Mouse (Mus musculus): ENCODE measurements around the gene Trabd2b. TPM values are rescaled to one million over a fixed set of nuclear protein-coding genes. Genes with fewer than 3 reads are reported as not detected.

The Trabd2b gene
- total and polyA plus RNA-seq, 2 experiments from 2014 or later: 4.5 to 10.5 TPM

DNA sequence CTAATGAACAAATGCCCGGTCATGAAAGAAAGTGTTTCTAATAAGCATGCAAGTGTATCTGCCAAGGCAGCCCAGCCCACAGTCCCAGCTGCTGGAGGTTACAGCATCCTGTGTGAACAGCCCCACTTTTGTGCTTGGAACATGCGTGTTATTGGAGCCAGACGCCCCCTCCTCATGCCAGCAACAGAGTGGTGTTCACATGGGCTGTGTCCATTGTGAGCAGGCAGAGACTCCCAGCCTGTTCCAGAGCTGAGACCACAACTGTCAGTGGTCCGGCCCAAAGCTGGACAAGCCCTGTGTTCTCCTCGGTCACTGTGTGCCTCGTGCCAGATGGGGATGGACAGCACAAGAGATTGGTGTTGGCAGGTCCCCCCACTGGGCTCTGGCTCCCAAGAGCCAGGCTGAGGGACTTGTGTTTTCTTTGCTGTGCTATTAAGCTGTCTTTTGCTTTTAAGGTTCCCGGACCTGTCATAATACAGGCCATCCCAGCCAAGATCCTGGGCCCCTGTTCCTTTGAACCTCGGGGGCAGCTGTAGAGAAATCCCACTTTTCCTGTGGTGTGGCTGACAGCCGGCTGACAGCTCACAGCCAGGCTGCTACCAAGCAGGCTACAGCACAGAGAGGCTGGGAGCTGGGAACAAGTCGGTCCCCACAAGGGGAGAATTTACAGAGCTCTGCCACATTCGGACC, 70.7 kb downstream of the Trabd2b start:
- Histone ChIP-seq H3K4me1 (ENCODE audit: control insufficient read depth, insufficient read depth) (peaks cover 15% of the 10 kb centered on the region), H3K27ac (ENCODE audit: low read depth) (peak overlapping the region; percentile 60), H3K4me3 (ENCODE audit: low read depth, low read length) (no peak overlapping the region), H3K9ac (replicated peaks; ENCODE audit: low read depth, low read length) (0 out of 2 replicates have a peak overlapping the region, but pooled peaks have one; percentile 17), H3K4me2 (ENCODE audit: low read depth, low read length) (no peak overlapping the region), H3K27me3 (ENCODE audit: control insufficient read depth, insufficient read depth, low read length) (no peaks in the 10 kb centered on the region), H3K36me3 (replicated peaks; ENCODE audit: control insufficient read depth, insufficient read depth, low read length) (no peaks in the 10 kb centered on the region), H3K9me3 (replicated peaks; ENCODE audit: control insufficient read depth, low read length) (no peaks in the 10 kb centered on the region)
- DNase-seq (ENCODE audit: low spot score) (no peak), ATAC-seq (ENCODE audit: insufficient read depth, low read depth) (peak; percentile 34)
- TF ChIP-seq EP300 (IDR thresholded peaks at IDR 0.05; ENCODE audit: low read depth) (no peak), CTCF (IDR thresholded peaks at IDR 0.05; ENCODE audit: low read depth) (no peak)
- 27% methylated on average over 11 of the region's 11 CpGs for WGBS

DNA sequence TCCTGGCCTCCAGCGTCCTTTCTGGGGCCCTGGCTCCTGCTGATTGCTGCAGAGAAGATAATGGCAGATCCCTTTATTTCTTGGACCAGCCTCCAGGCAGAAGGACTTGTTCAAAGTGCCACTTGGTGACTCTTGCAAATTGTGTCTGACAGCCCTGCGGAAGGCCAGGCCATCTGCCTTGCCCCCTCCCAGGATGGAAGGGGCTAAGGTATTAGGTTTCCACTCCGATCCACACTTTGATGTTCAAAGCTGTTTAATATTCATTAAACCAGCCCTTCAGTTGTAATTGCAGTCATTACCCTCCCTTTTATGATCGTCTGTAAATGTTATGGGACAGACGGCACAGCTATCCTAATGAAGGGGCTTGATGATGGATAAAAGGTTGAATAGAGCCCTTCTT, 75.0 kb downstream of the Trabd2b start:
- H3K27ac ChIP-seq (ENCODE audit: low read depth): no peak overlapping the region
- H3K4me1 ChIP-seq (ENCODE audit: control insufficient read depth, insufficient read depth): peaks cover 28% of the 10 kb centered on the region
- no peak for DNase-seq (ENCODE audit: low spot score)
- WGBS: 79% methylated on average over 5 of the region's 5 CpGs
- no peaks in the 10 kb centered on the region for H3K36me3 ChIP-seq (replicated peaks; ENCODE audit: control insufficient read depth, insufficient read depth, low read length)
- no peak overlapping the region for H3K9ac ChIP-seq (replicated peaks; ENCODE audit: low read depth, low read length)
- H3K9me3 ChIP-seq (replicated peaks; ENCODE audit: control insufficient read depth, low read length): no peaks in the 10 kb centered on the region
- H3K27me3 ChIP-seq (ENCODE audit: control insufficient read depth, insufficient read depth, low read length): no peaks in the 10 kb centered on the region
- no peak overlapping the region for H3K4me2 ChIP-seq (ENCODE audit: low read depth, low read length)
- ATAC-seq (ENCODE audit: insufficient read depth, low read depth): no peak
- TF ChIP-seq CTCF (IDR thresholded peaks at IDR 0.05; ENCODE audit: low read depth) (no peak), EP300 (IDR thresholded peaks at IDR 0.05; ENCODE audit: low read depth) (no peak)
- no peak overlapping the region for H3K4me3 ChIP-seq (ENCODE audit: low read depth, low read length)

DNA sequence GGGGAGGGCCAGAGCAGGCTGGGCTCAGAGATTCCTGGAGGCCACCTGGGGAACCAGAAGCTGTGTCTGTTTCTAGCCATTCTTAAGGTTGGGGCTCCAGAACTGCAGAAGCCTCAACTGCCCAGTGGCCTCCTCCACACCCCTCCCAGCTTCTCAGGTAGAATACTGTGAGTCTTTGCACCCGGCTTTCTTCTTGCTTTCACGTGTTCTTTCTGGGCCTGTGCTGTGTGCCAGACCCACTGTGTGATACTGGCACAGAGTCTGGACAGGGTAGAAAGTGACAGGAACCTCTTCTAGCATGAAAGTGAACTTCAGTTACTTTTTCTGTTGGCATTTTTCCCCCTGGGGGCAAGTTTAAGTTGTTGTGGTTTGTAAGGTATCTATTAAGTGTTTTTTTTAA, 77.6 kb downstream of the Trabd2b start:
- 67% methylated on average over 2 of the region's 2 CpGs for WGBS
- Histone ChIP-seq H3K9ac (replicated peaks; ENCODE audit: low read depth, low read length) (no peak overlapping the region; the same call in 1 of the 2 replicates), H3K36me3 (replicated peaks; ENCODE audit: control insufficient read depth, insufficient read depth, low read length) (no peaks in the 10 kb centered on the region), H3K9me3 (replicated peaks; ENCODE audit: control insufficient read depth, low read length) (no peaks in the 10 kb centered on the region), H3K4me3 (ENCODE audit: low read depth, low read length) (no peak overlapping the region), H3K4me2 (ENCODE audit: low read depth, low read length) (no peak overlapping the region), H3K4me1 (ENCODE audit: control insufficient read depth, insufficient read depth) (peaks cover 26% of the 10 kb centered on the region), H3K27me3 (ENCODE audit: control insufficient read depth, insufficient read depth, low read length) (no peaks in the 10 kb centered on the region), H3K27ac (ENCODE audit: low read depth) (0 out of 2 replicates have a peak overlapping the region, but pooled peaks have one; percentile 18)
- TF ChIP-seq EP300 (IDR thresholded peaks at IDR 0.05; ENCODE audit: low read depth): no peak
- TF ChIP-seq CTCF (IDR thresholded peaks at IDR 0.05; ENCODE audit: low read depth): no peak
- DNase-seq (ENCODE audit: low spot score) (no peak), ATAC-seq (ENCODE audit: insufficient read depth, low read depth) (no peak)

DNA sequence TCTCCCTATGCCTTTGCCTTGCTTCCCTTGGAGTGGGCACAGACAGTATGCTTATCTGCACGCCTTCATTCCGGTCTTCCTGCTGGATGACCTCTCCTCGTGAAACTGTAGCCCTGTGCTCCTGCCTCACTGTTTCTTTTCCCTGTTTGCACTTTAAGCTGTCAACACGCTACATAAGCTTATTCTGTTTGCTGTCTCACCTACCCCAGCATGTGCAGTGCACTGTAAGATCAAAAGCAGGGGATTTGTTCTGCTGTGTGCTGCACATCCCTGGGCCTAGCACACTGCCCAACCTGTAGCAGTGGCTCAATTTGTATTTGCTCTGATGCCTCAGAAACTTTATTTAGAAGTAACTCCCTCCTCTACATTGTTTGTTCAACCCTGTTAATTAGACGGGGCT, 79.5 kb downstream of the Trabd2b start:
- 22% methylated on average over 5 of the region's 5 CpGs for WGBS
- H3K9me3 ChIP-seq (replicated peaks; ENCODE audit: control insufficient read depth, low read length): no peaks in the 10 kb centered on the region
- no peak overlapping the region for H3K4me2 ChIP-seq (ENCODE audit: low read depth, low read length)
- H3K4me1 ChIP-seq (ENCODE audit: control insufficient read depth, insufficient read depth): peaks cover 26% of the 10 kb centered on the region
- no peak overlapping the region for H3K4me3 ChIP-seq (ENCODE audit: low read depth, low read length)
- no peaks in the 10 kb centered on the region for H3K27me3 ChIP-seq (ENCODE audit: control insufficient read depth, insufficient read depth, low read length)
- H3K27ac ChIP-seq (ENCODE audit: low read depth): peak overlapping the region; percentile 83
- H3K9ac ChIP-seq (replicated peaks; ENCODE audit: low read depth, low read length): no peak overlapping the region
- no peaks in the 10 kb centered on the region for H3K36me3 ChIP-seq (replicated peaks; ENCODE audit: control insufficient read depth, insufficient read depth, low read length)
- ATAC-seq (ENCODE audit: insufficient read depth, low read depth): peak; percentile 80
- peak; percentile 84 for DNase-seq (ENCODE audit: low spot score)
- TF ChIP-seq EP300 (IDR thresholded peaks at IDR 0.05; ENCODE audit: low read depth) (no peak), CTCF (IDR thresholded peaks at IDR 0.05; ENCODE audit: low read depth) (no peak)

DNA sequence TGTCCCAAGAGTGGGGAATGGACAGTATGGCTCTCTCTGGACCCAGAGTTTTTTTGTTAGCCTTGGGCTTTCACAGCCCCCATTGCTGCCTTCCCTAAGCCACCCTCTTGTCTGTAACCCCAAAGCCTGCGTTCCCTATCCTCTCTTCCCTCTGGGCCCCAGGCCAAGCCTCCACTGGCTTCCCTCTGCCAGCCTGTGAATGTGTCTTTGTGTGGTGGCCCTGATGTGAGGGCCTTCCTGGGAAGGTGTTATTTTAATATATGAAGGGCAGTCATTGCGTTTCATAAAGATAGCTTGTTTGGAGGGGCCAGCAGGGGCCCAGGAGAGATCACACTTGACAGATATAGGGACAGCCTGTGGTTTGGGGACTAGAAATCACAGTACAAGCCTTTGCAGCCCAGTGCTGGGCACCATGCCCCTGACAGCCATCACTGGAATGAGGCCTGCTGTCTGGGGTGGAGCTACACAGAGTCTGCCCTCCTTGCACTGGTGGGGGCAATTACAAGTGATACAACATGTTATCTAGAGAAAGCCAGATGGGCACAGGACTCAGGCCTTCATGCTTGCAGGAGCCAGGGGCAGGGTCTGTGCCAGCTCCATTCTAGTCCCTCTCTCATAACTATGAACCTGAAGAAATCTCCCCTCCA, 80.5 kb downstream of the Trabd2b start:
- H3K4me3 ChIP-seq (ENCODE audit: low read depth, low read length): no peak overlapping the region
- TF ChIP-seq CTCF (IDR thresholded peaks at IDR 0.05; ENCODE audit: low read depth) (no peak), EP300 (IDR thresholded peaks at IDR 0.05; ENCODE audit: low read depth) (0 out of 2 replicates have a peak, but pooled peaks have one; percentile 19)
- no peak overlapping the region for H3K9ac ChIP-seq (replicated peaks; ENCODE audit: low read depth, low read length)
- peak overlapping the region; percentile 83 for H3K27ac ChIP-seq (ENCODE audit: low read depth)
- no peaks in the 10 kb centered on the region for H3K9me3 ChIP-seq (replicated peaks; ENCODE audit: control insufficient read depth, low read length)
- peaks cover 31% of the 10 kb centered on the region for H3K4me1 ChIP-seq (ENCODE audit: control insufficient read depth, insufficient read depth)
- no peaks in the 10 kb centered on the region for H3K36me3 ChIP-seq (replicated peaks; ENCODE audit: control insufficient read depth, insufficient read depth, low read length)
- no peaks in the 10 kb centered on the region for H3K27me3 ChIP-seq (ENCODE audit: control insufficient read depth, insufficient read depth, low read length)
- WGBS: 15% methylated on average over 2 of the region's 2 CpGs
- DNase-seq (ENCODE audit: low spot score) (peak; percentile 41), ATAC-seq (ENCODE audit: insufficient read depth, low read depth) (peak; percentile 30)
- no peak overlapping the region for H3K4me2 ChIP-seq (ENCODE audit: low read depth, low read length)

Measured in heart, postnatal 0 days (tissue).